In genomic region chr7:98895501-98896095, GRCm38 (mm10) we compare ENCODE assay signal across 12 mouse cellular contexts.
DNase-seq lines count a peak whose midpoint lies in the region; ATAC-seq lines count a peak whose summit lies in the region.
"Had no signal": no experiment of that assay in that cellular context is flagged by ENCODE, and none has a peak within 500 bp of the region (broad histone marks: within the 10 kb centered on the region; RNA-seq: fewer than 3 reads in every experiment).

No protein-coding gene starts in this region.

- no peak overlapping the region for H3K4me3 ChIP-seq in kidney, embryonic 15.5 days (replicated peaks)
- no peak overlapping the region for H3K4me3 ChIP-seq in heart, embryonic 16.5 days (ENCODE audit: low read length)
- H3K4me3 ChIP-seq: liver, embryonic 13.5 days had no signal

- peak overlapping the region; percentile 89 for H3K27ac ChIP-seq in kidney, embryonic 15.5 days
- H3K27ac ChIP-seq in heart, embryonic 16.5 days (ENCODE audit: low read length) = peak overlapping the region; percentile 30
- H3K27ac ChIP-seq: liver, embryonic 13.5 days had no signal

- H3K9me3 ChIP-seq in kidney, embryonic 15.5 days (replicated peaks) = no peaks in the 10 kb centered on the region
- H3K9me3 ChIP-seq in heart, embryonic 16.5 days (replicated peaks; ENCODE audit: control insufficient read depth, low read length) = no peaks in the 10 kb centered on the region
- H3K9me3 ChIP-seq: liver, embryonic 13.5 days had no signal

- no peaks in the 10 kb centered on the region for H3K27me3 ChIP-seq in kidney, embryonic 15.5 days
- H3K27me3 ChIP-seq in heart, embryonic 16.5 days (ENCODE audit: control insufficient read depth, insufficient read depth, low read length) = no peaks in the 10 kb centered on the region
- H3K27me3 ChIP-seq: liver, embryonic 13.5 days had no signal

- H3K4me1 ChIP-seq in kidney, embryonic 15.5 days = peaks cover 75% of the 10 kb centered on the region
- H3K4me1 ChIP-seq in heart, embryonic 16.5 days (ENCODE audit: control insufficient read depth, insufficient read depth, low read length) = peaks cover 24% of the 10 kb centered on the region

- no peak for DNase-seq in frontal cortex, postnatal 25 days (ENCODE audit: low spot score in 2 of 2)
- DNase-seq in kidney, adult 9 months = no peak
- DNase-seq in brain, adult 2 months (ENCODE audit: low read depth, low spot score) = peak; percentile 60
- no peak for DNase-seq in adrenal gland, postnatal 36 days
- no peak for DNase-seq in gastrocnemius, postnatal 25 days
- DNase-seq: kidney, adult 11 months; liver, embryonic 13.5 days; thymus, postnatal 14 days had no signal

- H3K36me3 ChIP-seq in kidney, embryonic 15.5 days = no peaks in the 10 kb centered on the region
- no peaks in the 10 kb centered on the region for H3K36me3 ChIP-seq in heart, embryonic 16.5 days (ENCODE audit: control insufficient read depth, insufficient read depth)

- H3K4me2 ChIP-seq in kidney, embryonic 15.5 days = 0 out of 2 replicates have a peak overlapping the region, but pooled peaks have one; percentile 1
- peak overlapping the region; percentile 33; the same call in 1 of the 2 replicates for H3K4me2 ChIP-seq in heart, embryonic 16.5 days (ENCODE audit: low read depth, low read length)
- H3K4me2 ChIP-seq: liver, embryonic 13.5 days had no signal

- peak; percentile 55 for ATAC-seq in frontal cortex, adult (ENCODE audit: low TSS enrichment)
- ATAC-seq in kidney, embryonic 15.5 days (replicated peaks; ENCODE audit: low FRiP score) = no peak
- ATAC-seq in heart, embryonic 16.5 days (replicated peaks; ENCODE audit: extremely low read depth, insufficient read depth, low FRiP score) = no peak
- ATAC-seq: forebrain, embryonic 14.5 days had no signal

- H3K9ac ChIP-seq in kidney, embryonic 15.5 days = no peak overlapping the region
- H3K9ac ChIP-seq in heart, embryonic 16.5 days (ENCODE audit: low read length) = no peak overlapping the region
- H3K9ac ChIP-seq: liver, embryonic 13.5 days had no signal

- WGBS in kidney, embryonic 15.5 days = 22% methylated on average over 10 of the region's 10 CpGs
- WGBS in heart, embryonic 16.5 days = 14% methylated on average over 10 of the region's 10 CpGs
